Mouse (Mus musculus) stomach, postnatal 0 days (tissue): ENCODE measurements at regions not wholly inside any gene's neighbourhood (a gene's known extent, or its start where the extent isn't known, plus 50 kb on each side); places are given as distances from the start of the nearest gene placed in this dataset.

Source experiments
- ATAC-seq: fragments of 200-750 bp; cut with Nextera tagmentation; 2 replicates; pipeline ENCODE4 v1.8.0; 2017; ENCODE audit not compliant: low FRiP score, low TSS enrichment
- DNase-seq: peaks from one replicate; pipeline ENCODE4 v3.0.0-alpha.2; 2016; ENCODE audit warnings: low spot score
- H3K27ac ChIP-seq: fragments of 300-500 bp; sonication (generic); replicated peaks from 2 replicates; pipeline ENCODE4 v1.5.1; 2014; ENCODE audit warnings: mild to moderate bottlenecking, control low read depth
- H3K27me3 ChIP-seq: fragments of 300-500 bp; sonication (generic); 2 replicates; pipeline ENCODE4 v1.6.1; 2014; ENCODE audit warnings: low read length; ENCODE audit not compliant: control insufficient read depth, insufficient read depth
- H3K36me3 ChIP-seq: fragments of 300-500 bp; sonication (generic); 2 replicates; pipeline ENCODE4 v1.6.1; 2014; ENCODE audit warnings: low read length, mixed read lengths; ENCODE audit not compliant: control insufficient read depth, insufficient read depth
- H3K4me1 ChIP-seq: fragments of 300-500 bp; sonication (generic); replicated peaks from 2 replicates; pipeline ENCODE4 v1.6.1; 2014; ENCODE audit warnings: antibody characterized with exemption; ENCODE audit not compliant: control insufficient read depth, insufficient read depth
- H3K4me2 ChIP-seq: fragments of 300-500 bp; sonication (generic); replicated peaks from 2 replicates; pipeline ENCODE4 v1.6.1; 2014; ENCODE audit warnings: low read depth, mild to moderate bottlenecking, control low read depth, moderate library complexity
- H3K4me3 ChIP-seq: fragments of 300-500 bp; sonication (generic); 2 replicates; pipeline ENCODE4 v1.5.1; 2014; ENCODE audit warnings: low read depth, low read length, control low read depth
- H3K9ac ChIP-seq: fragments of 300-500 bp; sonication (generic); 2 replicates; pipeline ENCODE4 v1.6.1; 2014; ENCODE audit warnings: mild to moderate bottlenecking, low read length, control low read depth, mixed read lengths
- H3K9me3 ChIP-seq: fragments of 300-500 bp; sonication (generic); 2 replicates; pipeline ENCODE4 v1.6.1; 2016; ENCODE audit warnings: low read length; ENCODE audit not compliant: control insufficient read depth
- CTCF ChIP-seq: IDR thresholded peaks from 2 replicates; pipeline ENCODE4 v1.5.1; 2016; ENCODE audit warnings: antibody characterized with exemption, low read depth, mild to moderate bottlenecking, moderate library complexity
- EP300 ChIP-seq: optimal IDR thresholded peaks from 2 replicates; pipeline ENCODE3; 2016; ENCODE audit warnings: antibody characterized with exemption
- WGBS: fragments of 180-500 bp; shearing (Covaris S2); extraction: QIAGEN DNeasy Blood & Tissue Kit; methylation state at CpG from one replicate; pipeline ENCODE4 v1.1.7; 2014; 5-methylcytosine and 5-hydroxymethylcytosine counted together

DNA sequence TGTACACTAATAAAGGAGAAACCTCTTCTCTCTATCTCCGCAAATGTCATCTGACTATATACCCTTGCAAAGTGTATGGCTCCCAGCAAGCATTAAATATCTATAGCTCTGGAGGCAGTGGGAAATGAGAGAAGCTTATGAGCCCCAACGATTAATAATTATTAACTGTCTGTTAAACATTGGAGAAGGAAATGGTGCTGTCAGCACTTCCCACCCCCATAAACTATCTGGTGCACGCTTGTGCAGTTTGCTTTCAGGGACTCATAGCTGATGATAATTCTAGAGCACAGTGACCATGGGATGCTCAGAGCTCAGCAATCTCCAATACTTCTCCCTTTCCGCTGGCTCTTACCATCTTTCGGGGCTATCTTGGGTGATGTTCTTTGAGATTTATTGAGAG, 541.2 kb downstream of the Grxcr1 start:
- TF ChIP-seq EP300 (no peak), CTCF (no peak)
- ATAC-seq = no peak
- WGBS = 85% methylated on average over 5 of the region's 5 CpGs

DNA sequence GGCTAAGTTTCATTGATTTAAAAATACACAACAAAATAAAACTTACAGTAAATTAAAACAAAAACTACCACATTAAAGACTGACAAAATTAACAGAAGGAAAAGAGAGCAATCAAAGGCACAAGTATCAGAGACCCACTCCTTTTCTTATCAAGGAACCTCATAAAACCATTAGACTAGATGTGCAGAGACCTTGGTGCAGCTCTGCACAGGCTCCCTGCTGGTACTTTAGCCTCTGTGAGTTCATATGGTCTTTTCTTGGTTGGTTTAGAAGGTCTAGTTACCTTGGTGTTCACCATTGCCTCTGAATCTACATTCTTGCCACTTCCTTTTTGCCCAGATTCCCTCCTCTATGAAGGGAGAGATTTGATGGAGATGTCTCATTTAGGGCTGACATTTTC, 544.2 kb downstream of the Grxcr1 start:
- no peaks in the 10 kb centered on the region for H3K36me3 ChIP-seq

More for the DNA sequence above, 541.2 kb downstream of the Grxcr1 start:
- no peaks in the 10 kb centered on the region for H3K27me3 ChIP-seq
- no peak overlapping the region for H3K27ac ChIP-seq
- no peaks in the 10 kb centered on the region for H3K36me3 ChIP-seq
- no peaks in the 10 kb centered on the region for H3K4me1 ChIP-seq
- H3K4me3 ChIP-seq = no peak overlapping the region
- H3K9me3 ChIP-seq = no peaks in the 10 kb centered on the region
- no peak for DNase-seq
- H3K9ac ChIP-seq = no peak overlapping the region
- no peak overlapping the region for H3K4me2 ChIP-seq

DNA sequence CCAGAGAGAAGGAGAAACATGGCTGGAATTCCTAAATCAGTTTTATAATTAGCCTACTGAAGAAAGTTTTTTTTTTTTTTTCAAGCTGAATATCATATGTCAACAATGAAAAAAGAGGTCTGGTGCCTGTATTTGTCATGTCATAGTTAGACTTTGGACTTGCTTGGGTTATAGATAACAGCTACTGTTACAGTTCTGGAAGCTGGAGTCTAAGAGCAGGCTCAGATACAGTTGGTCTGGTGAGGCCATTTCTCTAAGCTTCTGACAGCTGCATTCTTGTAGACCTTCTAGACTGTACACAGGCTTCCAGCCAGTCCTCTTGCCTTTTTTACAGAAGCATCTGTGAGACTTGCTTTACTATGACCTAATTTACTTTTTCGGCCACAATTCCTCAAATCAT, 546.9 kb downstream of the Grxcr1 start:
- no peak overlapping the region for H3K4me2 ChIP-seq
- TF ChIP-seq CTCF = no peak
- TF ChIP-seq EP300 = no peak
- H3K9ac ChIP-seq = no peak overlapping the region
- H3K4me1 ChIP-seq = no peaks in the 10 kb centered on the region
- no peak overlapping the region for H3K27ac ChIP-seq
- ATAC-seq (peak; percentile 99), DNase-seq (peak; percentile 15)
- H3K9me3 ChIP-seq = no peaks in the 10 kb centered on the region
- 71% methylated on average over 1 of the region's 1 CpGs for WGBS
- no peaks in the 10 kb centered on the region for H3K27me3 ChIP-seq
- H3K4me3 ChIP-seq = no peak overlapping the region
- H3K36me3 ChIP-seq = no peaks in the 10 kb centered on the region

More for the DNA sequence above, 544.2 kb downstream of the Grxcr1 start:
- no peak for ATAC-seq
- no peak overlapping the region for H3K4me2 ChIP-seq
- no peak overlapping the region for H3K9ac ChIP-seq
- no peak overlapping the region for H3K4me3 ChIP-seq
- no peak for DNase-seq
- no peak overlapping the region for H3K27ac ChIP-seq
- no peaks in the 10 kb centered on the region for H3K9me3 ChIP-seq
- no peak for TF ChIP-seq CTCF
- TF ChIP-seq EP300 = no peak
- H3K27me3 ChIP-seq = no peaks in the 10 kb centered on the region
- H3K4me1 ChIP-seq = no peaks in the 10 kb centered on the region

DNA sequence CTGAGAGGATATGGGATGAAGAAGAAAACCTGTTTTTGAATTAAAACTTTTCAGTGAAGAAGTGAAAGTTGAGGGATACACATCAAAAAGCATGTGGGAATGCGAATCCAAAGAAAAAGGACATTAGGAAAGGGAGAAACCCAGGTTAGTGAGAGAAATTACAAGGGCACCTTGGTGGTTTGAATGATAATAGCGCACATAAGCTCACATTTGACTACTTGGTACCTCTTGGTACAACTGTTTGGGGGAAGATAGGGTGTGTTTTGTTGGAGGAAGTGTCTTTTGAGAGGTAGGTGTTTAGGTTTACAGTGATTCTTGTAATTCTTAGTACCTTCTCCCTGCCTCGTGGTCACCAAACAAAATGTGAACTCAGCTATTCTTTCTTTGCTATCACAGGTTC, 560.8 kb downstream of the Grxcr1 start:
- Histone ChIP-seq H3K4me3 (no peak overlapping the region), H3K27me3 (no peaks in the 10 kb centered on the region), H3K36me3 (no peaks in the 10 kb centered on the region), H3K9ac (no peak overlapping the region), H3K4me1 (no peaks in the 10 kb centered on the region), H3K27ac (no peak overlapping the region), H3K9me3 (no peaks in the 10 kb centered on the region), H3K4me2 (no peak overlapping the region)
- DNase-seq = no peak
- no peak for ATAC-seq
- TF ChIP-seq CTCF = no peak
- no peak for TF ChIP-seq EP300
- WGBS = 76% methylated on average over 3 of the region's 3 CpGs

DNA sequence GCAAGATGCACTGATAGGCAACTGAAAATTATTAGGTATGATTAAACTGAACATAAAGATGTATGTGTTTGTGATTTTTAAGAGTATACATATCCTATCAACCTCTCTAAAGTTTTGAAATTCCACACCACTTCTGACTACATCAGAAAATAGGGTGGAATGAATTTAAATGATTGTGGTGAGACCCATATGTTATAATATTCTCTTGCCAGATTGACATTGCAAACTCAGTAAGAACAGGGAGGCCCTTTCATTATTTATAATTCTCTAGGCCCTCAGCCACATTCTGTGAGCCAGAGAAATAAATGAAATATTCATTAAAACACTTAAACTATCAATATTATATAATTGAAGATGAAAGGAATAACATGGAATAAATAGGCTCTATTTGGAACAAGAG, 586.8 kb downstream of the Grxcr1 start:
- H3K4me1 ChIP-seq = no peaks in the 10 kb centered on the region

DNA sequence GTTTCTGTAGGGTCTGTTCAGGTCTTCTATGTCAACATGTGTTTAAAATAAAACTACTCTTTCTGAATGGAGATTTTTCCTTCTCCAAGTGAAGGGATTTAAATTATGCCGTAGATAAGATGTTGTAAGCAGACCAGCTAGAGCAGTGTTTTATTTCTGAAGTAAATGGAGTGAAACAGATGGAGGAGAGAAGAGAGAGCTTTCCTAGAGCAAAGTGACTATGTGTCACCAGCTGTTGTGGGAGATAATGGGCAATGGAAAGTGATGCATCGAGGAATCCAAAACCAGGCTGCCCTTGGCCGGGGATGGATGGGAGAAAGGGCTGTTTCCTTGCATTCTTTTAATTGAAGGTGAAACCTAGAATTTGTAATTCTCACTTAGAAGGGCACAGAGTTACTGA, 603.8 kb downstream of the Grxcr1 start:
- Histone ChIP-seq H3K4me1 (no peaks in the 10 kb centered on the region), H3K4me2 (no peak overlapping the region), H3K4me3 (no peak overlapping the region), H3K27me3 (no peaks in the 10 kb centered on the region), H3K36me3 (no peaks in the 10 kb centered on the region), H3K9me3 (no peaks in the 10 kb centered on the region), H3K9ac (no peak overlapping the region), H3K27ac (no peak overlapping the region)
- WGBS = 71% methylated on average over 3 of the region's 3 CpGs
- TF ChIP-seq CTCF = no peak
- TF ChIP-seq EP300 = no peak
- no peak for DNase-seq
- ATAC-seq = no peak

More for the DNA sequence above, 586.8 kb downstream of the Grxcr1 start:
- Histone ChIP-seq H3K4me3 (no peak overlapping the region), H3K9ac (no peak overlapping the region), H3K36me3 (no peaks in the 10 kb centered on the region), H3K9me3 (no peaks in the 10 kb centered on the region), H3K27me3 (no peaks in the 10 kb centered on the region), H3K4me2 (no peak overlapping the region), H3K27ac (no peak overlapping the region)
- no peak for ATAC-seq
- DNase-seq = no peak
- no peak for TF ChIP-seq CTCF
- TF ChIP-seq EP300 = no peak
